Mouse (Mus musculus): Measurements from ENCODE around the gene Unc13c. TPM values are rescaled to one million over a fixed set of nuclear protein-coding genes. Genes with fewer than 3 reads are reported as not detected.
A peak's percentile ranks its signal among the peaks of the same experiment; 100 is the strongest.

Unc13c gene
- polyA plus RNA-seq, 1 experiment = 41.2 TPM

GRCm38 (mm10) chr9:73867410-73868067 is 101.2 kb downstream of the Unc13c start:
- DNase-seq = peak; percentile 28 to 38
- TF ChIP-seq POLR2A (IDR thresholded peaks at IDR 0.05; ENCODE audit: borderline replicate concordance, insufficient read depth, low read length) (no peak), CTCF (IDR thresholded peaks at IDR 0.05; ENCODE audit: borderline replicate concordance, insufficient read depth, low read depth, low read length) (no peak)
- H3K4me1 ChIP-seq (ENCODE audit: control insufficient read depth, insufficient read depth, low read length) = peaks cover 24% of the 10 kb centered on the region
- H3K27ac ChIP-seq (ENCODE audit: insufficient read depth, low read length) = peak overlapping the region; percentile 46; the same call in 1 of the 2 replicates
- no peak overlapping the region for H3K4me3 ChIP-seq (replicated peaks; ENCODE audit: insufficient read depth, low read depth, low read length)
- 45% methylated on average over 2 of the region's 2 CpGs for WGBS
- no peaks in the 10 kb centered on the region for H3K27me3 ChIP-seq (ENCODE audit: control insufficient read depth, insufficient read depth, low read length)

DNA sequence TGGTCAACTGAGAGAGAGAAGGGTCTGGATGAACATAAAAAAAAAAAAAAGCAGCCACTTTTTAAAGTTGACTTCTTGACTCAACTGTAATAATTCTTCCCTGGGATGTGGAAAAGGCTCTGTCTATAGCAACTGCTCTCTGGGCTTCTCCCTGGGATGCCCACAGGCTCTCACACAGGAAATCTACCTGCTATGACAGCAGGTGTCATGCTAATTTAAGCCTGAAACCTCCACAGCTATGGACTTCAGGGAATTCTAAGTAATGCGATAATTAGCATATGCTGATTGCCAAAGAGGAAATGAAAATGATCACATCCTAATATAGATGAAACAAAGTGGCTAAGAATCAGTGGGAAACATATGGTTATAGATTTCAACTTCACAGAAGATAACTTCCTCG is 102.1 kb downstream of the Unc13c start:
- Histone ChIP-seq H3K27ac (ENCODE audit: insufficient read depth, low read length) (no peak overlapping the region), H3K4me1 (ENCODE audit: control insufficient read depth, insufficient read depth, low read length) (peaks cover 24% of the 10 kb centered on the region), H3K4me3 (replicated peaks; ENCODE audit: insufficient read depth, low read depth, low read length) (no peak overlapping the region), H3K27me3 (ENCODE audit: control insufficient read depth, insufficient read depth, low read length) (no peaks in the 10 kb centered on the region)
- no peak for TF ChIP-seq CTCF (IDR thresholded peaks at IDR 0.05; ENCODE audit: borderline replicate concordance, insufficient read depth, low read depth, low read length)
- no peak for TF ChIP-seq POLR2A (IDR thresholded peaks at IDR 0.05; ENCODE audit: borderline replicate concordance, insufficient read depth, low read length)
- 7% methylated on average over 2 of the region's 2 CpGs for WGBS
- peak; percentile 37 to 75 for DNase-seq

GRCm38 (mm10) chr9:73859469-73859868 is 109.3 kb downstream of the Unc13c start:
- WGBS = 41% methylated on average over 3 of the region's 3 CpGs
- Histone ChIP-seq H3K4me1 (ENCODE audit: control insufficient read depth, insufficient read depth, low read length) (peaks cover 9% of the 10 kb centered on the region), H3K27me3 (ENCODE audit: control insufficient read depth, insufficient read depth, low read length) (no peaks in the 10 kb centered on the region), H3K4me3 (replicated peaks; ENCODE audit: insufficient read depth, low read depth, low read length) (no peak overlapping the region), H3K27ac (ENCODE audit: insufficient read depth, low read length) (peak overlapping the region; percentile 76; the same call in 1 of the 2 replicates)
- no peak for TF ChIP-seq POLR2A (IDR thresholded peaks at IDR 0.05; ENCODE audit: borderline replicate concordance, insufficient read depth, low read length)
- TF ChIP-seq CTCF (IDR thresholded peaks at IDR 0.05; ENCODE audit: borderline replicate concordance, insufficient read depth, low read depth, low read length) = no peak
- peak; percentile 41 to 62 for DNase-seq

DNA sequence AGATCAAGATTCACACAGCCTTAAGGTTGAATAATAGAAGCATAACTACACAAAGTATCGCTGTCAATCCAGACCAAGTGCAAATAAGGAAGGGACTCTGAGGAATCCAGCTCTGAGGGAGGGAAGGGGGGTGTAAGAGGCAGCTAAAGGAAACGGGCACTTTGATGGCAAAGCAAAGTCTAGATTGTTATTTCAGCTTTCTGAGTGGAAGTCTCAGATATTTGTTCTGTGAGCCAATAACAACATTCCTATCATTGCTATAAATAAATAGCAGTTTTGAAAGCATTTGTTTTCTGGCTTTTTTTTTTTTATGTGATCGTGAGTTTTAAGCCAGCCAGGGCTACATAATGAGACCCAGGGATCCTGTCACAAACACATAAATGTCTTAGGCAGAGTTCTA is 114.5 kb downstream of the Unc13c start:
- H3K27me3 ChIP-seq (ENCODE audit: control insufficient read depth, insufficient read depth, low read length) = no peaks in the 10 kb centered on the region
- no peak overlapping the region for H3K4me3 ChIP-seq (replicated peaks; ENCODE audit: insufficient read depth, low read depth, low read length)
- no peak for DNase-seq
- H3K27ac ChIP-seq (ENCODE audit: insufficient read depth, low read length) = no peak overlapping the region
- H3K4me1 ChIP-seq (ENCODE audit: control insufficient read depth, insufficient read depth, low read length) = peaks cover 10% of the 10 kb centered on the region
- WGBS = 50% methylated on average over 3 of the region's 3 CpGs
- no peak for TF ChIP-seq CTCF (IDR thresholded peaks at IDR 0.05; ENCODE audit: borderline replicate concordance, insufficient read depth, low read depth, low read length)
- no peak for TF ChIP-seq POLR2A (IDR thresholded peaks at IDR 0.05; ENCODE audit: borderline replicate concordance, insufficient read depth, low read length)

GRCm38 (mm10) chr9:73806681-73807080 is 162.1 kb downstream of the Unc13c start:
- Histone ChIP-seq H3K4me3 (replicated peaks; ENCODE audit: insufficient read depth, low read depth, low read length) (no peak overlapping the region), H3K27ac (ENCODE audit: insufficient read depth, low read length) (no peak overlapping the region), H3K4me1 (ENCODE audit: control insufficient read depth, insufficient read depth, low read length) (no peaks in the 10 kb centered on the region), H3K27me3 (ENCODE audit: control insufficient read depth, insufficient read depth, low read length) (no peaks in the 10 kb centered on the region)
- TF ChIP-seq POLR2A (IDR thresholded peaks at IDR 0.05; ENCODE audit: borderline replicate concordance, insufficient read depth, low read length) (no peak), CTCF (IDR thresholded peaks at IDR 0.05; ENCODE audit: borderline replicate concordance, insufficient read depth, low read depth, low read length) (no peak)
- no peak for DNase-seq
- 92% methylated on average over 4 of the region's 4 CpGs for WGBS

DNA sequence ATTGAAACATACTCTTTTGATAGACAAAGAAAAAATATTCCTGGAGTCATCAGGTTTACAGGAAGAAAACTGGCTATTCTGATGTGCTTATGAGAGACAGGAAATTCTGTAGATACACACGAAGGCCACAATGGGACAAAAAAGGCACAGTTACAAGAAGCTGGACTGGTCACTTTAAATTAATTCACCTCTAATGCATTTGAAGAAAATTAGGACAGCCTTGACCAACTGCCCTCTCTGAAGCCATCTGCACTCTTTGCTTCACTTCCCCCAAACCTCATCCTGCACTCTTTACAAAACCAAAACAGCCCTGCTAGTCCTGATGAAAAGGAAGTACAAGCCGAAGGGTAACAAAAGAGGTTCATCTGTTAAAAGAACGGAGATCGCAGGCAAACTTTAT is 194.2 kb downstream of the Unc13c start:
- WGBS = 13% methylated on average over 4 of the region's 4 CpGs
- H3K4me1 ChIP-seq (ENCODE audit: control insufficient read depth, insufficient read depth, low read length) = peaks cover 7% of the 10 kb centered on the region; the same call in 1 of the 2 replicates
- no peak overlapping the region for H3K27ac ChIP-seq (ENCODE audit: insufficient read depth, low read length)
- DNase-seq = peak; percentile 32 to 76
- TF ChIP-seq POLR2A (IDR thresholded peaks at IDR 0.05; ENCODE audit: borderline replicate concordance, insufficient read depth, low read length) (no peak), CTCF (IDR thresholded peaks at IDR 0.05; ENCODE audit: borderline replicate concordance, insufficient read depth, low read depth, low read length) (no peak)
- no peaks in the 10 kb centered on the region for H3K27me3 ChIP-seq (ENCODE audit: control insufficient read depth, insufficient read depth, low read length)
- no peak overlapping the region for H3K4me3 ChIP-seq (replicated peaks; ENCODE audit: insufficient read depth, low read depth, low read length)

- no peak for TF ChIP-seq POLR2A (IDR thresholded peaks at IDR 0.05; ENCODE audit: borderline replicate concordance, insufficient read depth, low read length)
- TF ChIP-seq CTCF (IDR thresholded peaks at IDR 0.05; ENCODE audit: borderline replicate concordance, insufficient read depth, low read depth, low read length) = no peak
- WGBS = 3% methylated on average over 2 of the region's 2 CpGs
- Histone ChIP-seq H3K4me1 (ENCODE audit: control insufficient read depth, insufficient read depth, low read length) (peaks cover 10% of the 10 kb centered on the region), H3K27ac (ENCODE audit: insufficient read depth, low read length) (no peak overlapping the region; the same call in 1 of the 2 replicates), H3K27me3 (ENCODE audit: control insufficient read depth, insufficient read depth, low read length) (no peaks in the 10 kb centered on the region), H3K4me3 (replicated peaks; ENCODE audit: insufficient read depth, low read depth, low read length) (no peak overlapping the region)
- DNase-seq = peak; percentile 30 to 60
Measured at GRCm38 (mm10) chr9:73755185-73755584, 213.6 kb downstream of the Unc13c start.

GRCm38 (mm10) chr9:73753480-73753879 is 215.3 kb downstream of the Unc13c start:
- no peaks in the 10 kb centered on the region for H3K27me3 ChIP-seq (ENCODE audit: control insufficient read depth, insufficient read depth, low read length)
- DNase-seq = no peak

More at GRCm38 (mm10) chr9:73753480-73753879, 215.3 kb downstream of the Unc13c start:
- Histone ChIP-seq H3K4me1 (ENCODE audit: control insufficient read depth, insufficient read depth, low read length) (peaks cover 10% of the 10 kb centered on the region), H3K27ac (ENCODE audit: insufficient read depth, low read length) (no peak overlapping the region), H3K4me3 (replicated peaks; ENCODE audit: insufficient read depth, low read depth, low read length) (no peak overlapping the region)
- TF ChIP-seq POLR2A (IDR thresholded peaks at IDR 0.05; ENCODE audit: borderline replicate concordance, insufficient read depth, low read length) (no peak), CTCF (IDR thresholded peaks at IDR 0.05; ENCODE audit: borderline replicate concordance, insufficient read depth, low read depth, low read length) (no peak)
- 75% methylated on average over 3 of the region's 3 CpGs for WGBS
